Comparison of ENCODE assay signal across 8 mouse cellular contexts in the genomic region with DNA sequence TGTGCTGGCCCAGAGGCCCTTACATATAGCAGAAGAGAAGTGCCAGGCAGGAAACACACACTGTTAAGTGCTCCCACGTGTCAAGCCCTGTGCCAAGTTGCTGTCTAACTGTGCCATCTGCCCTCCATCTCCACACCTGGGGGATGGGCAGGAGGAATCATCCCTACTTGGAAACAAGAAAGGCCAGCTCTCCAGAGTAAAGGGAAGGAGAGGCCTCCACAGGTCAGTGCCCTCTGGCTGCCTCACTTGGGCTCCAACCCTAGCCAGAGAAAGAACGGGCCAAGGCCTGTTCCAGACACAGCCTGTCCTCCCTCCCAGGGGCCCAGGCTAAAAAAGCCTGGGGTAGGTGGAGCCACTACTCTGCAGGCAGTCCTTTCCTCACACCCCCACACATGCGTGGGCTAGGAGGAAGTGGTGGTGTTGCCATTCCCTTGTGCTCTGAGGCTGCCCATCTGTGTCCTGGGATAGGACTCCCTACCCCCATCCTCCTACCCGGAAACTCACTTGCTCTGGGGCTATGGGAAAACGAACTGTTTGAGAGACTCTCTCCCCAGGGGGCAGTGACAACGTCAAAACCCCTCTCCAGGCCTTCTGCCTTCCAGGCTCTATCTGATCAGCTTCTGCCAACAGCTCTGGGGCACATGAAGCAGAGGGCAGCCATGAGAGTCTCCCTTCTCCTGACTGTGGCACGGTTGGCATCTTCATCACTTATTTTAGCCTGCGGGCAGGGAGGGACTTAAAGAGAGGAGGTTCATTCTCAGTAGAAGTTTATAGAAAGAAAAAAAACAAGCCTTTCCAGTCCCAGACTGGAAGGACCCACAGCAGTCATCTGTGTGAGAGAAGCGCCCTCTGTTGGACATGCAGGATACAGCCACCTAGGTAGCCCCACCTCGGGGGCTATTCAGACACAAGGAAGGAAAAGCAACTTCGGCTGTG. TPM values are rescaled to one million over a fixed set of nuclear protein-coding genes. Genes with fewer than 3 reads are reported as not detected.
DNase-seq lines count a peak whose midpoint lies in the region; ATAC-seq and TF ChIP-seq lines count a peak whose summit lies in the region.

No protein-coding gene starts in this region.

- peak overlapping the region; percentile 76 for H3K27ac ChIP-seq in lung, embryonic 15.5 days
- H3K27ac ChIP-seq in thymus, adult 2 months (ENCODE audit: control insufficient read depth, insufficient read depth, low read length): peak overlapping the region; percentile 62

- H3K27me3 ChIP-seq in lung, embryonic 15.5 days: no peaks in the 10 kb centered on the region; the same call in 1 of the 2 replicates
- H3K27me3 ChIP-seq in thymus, adult 2 months (ENCODE audit: control insufficient read depth, insufficient read depth, low read length): no peaks in the 10 kb centered on the region

- no peaks in the 10 kb centered on the region for H3K36me3 ChIP-seq in lung, embryonic 15.5 days
- H3K36me3 ChIP-seq in thymus, adult 2 months (ENCODE audit: control insufficient read depth, insufficient read depth, low read length): no peaks in the 10 kb centered on the region

- no peak overlapping the region for H3K4me3 ChIP-seq in lung, embryonic 15.5 days
- H3K4me3 ChIP-seq in thymus, adult 2 months (ENCODE audit: control insufficient read depth, insufficient read depth, low read length): no peak overlapping the region

- 7% methylated on average over 11 of the region's 11 CpGs for WGBS in lung, embryonic 15.5 days
- WGBS in thymus, adult 2 months: 7% methylated on average over 11 of the region's 11 CpGs

- TF ChIP-seq CTCF in thymus, adult 2 months (IDR thresholded peaks at IDR 0.05; ENCODE audit: borderline replicate concordance, control insufficient read depth, extremely low read depth, insufficient read depth, low read length, poor library complexity): peak; percentile 62; the same call in 1 of the 2 replicates

- H3K4me1 ChIP-seq in lung, embryonic 15.5 days: peaks cover 16% of the 10 kb centered on the region
- H3K4me1 ChIP-seq in thymus, adult 2 months (replicated peaks; ENCODE audit: control insufficient read depth, insufficient read depth, low read length): peaks cover 15% of the 10 kb centered on the region

- no peaks in the 10 kb centered on the region for H3K9me3 ChIP-seq in lung, embryonic 15.5 days

- H3K4me2 ChIP-seq in lung, embryonic 15.5 days: no peak overlapping the region

- H3K9ac ChIP-seq in lung, embryonic 15.5 days: peak overlapping the region; percentile 15; the same call in 1 of the 2 replicates

- peak; percentile 67 for ATAC-seq in frontal cortex, adult (ENCODE audit: low TSS enrichment)
- ATAC-seq in hematopoietic stem cell, adult 5-6 weeks (replicated peaks in 1 of 2; ENCODE audit: insufficient read depth in 1 of 2, low FRiP score in 2 of 2, low TSS enrichment in 1 of 2, low read depth in 1 of 2, poor library complexity in 2 of 2, severe bottlenecking in 2 of 2): peak; percentile 76 to 86
- peak; percentile 79 for ATAC-seq in lung, embryonic 15.5 days (ENCODE audit: borderline replicate concordance, extremely low read depth, low FRiP score, low TSS enrichment)

- DNase-seq in MEL-GATA-1-ER (ENCODE audit: extremely low read depth, low read depth): peak; percentile 73
- peak; percentile 84 for DNase-seq in cerebellum, adult 9-10 months
- DNase-seq in layer of hippocampus, adult 9-10 months (ENCODE audit: low spot score): peak; percentile 78
- peak; percentile 79 for DNase-seq in ovary, adult 18-20 months (ENCODE audit: low spot score)
- peak; percentile 87 for DNase-seq in thymus, adult 2 months

- TF ChIP-seq POLR2A in thymus, adult 2 months (IDR thresholded peaks at IDR 0.05; ENCODE audit: control insufficient read depth, extremely low read depth, insufficient read depth, low read length, poor library complexity): 0 out of 2 replicates have a peak, but pooled peaks have one; percentile 17

RNA-seq across cellular contexts. Expression of a gene that starts 6.6 kb away (rescaled TPM):
- total RNA-seq in hematopoietic stem cell, adult 5-6 weeks (2017): 29.9 and 37.0 TPM in 2 replicates
- 24.9 and 27.5 TPM in 2 replicates for polyA plus RNA-seq in lung, embryonic 15.5 days (2015; fragmentation: Nextera tagmentation; extraction: Ambion mirVana)
- polyA plus RNA-seq in thymus, adult 2 months (2012; rRNA removed): 73.8 and 82.9 TPM in 2 replicates

RNA-seq across cellular contexts. Expression of a gene that starts 34.5 kb away (rescaled TPM):
- 0.10 TPM in 1 of 2 replicates, not detected in the other for total RNA-seq in hematopoietic stem cell, adult 5-6 weeks (2017)
- 6.3 and 6.9 TPM in 2 replicates for polyA plus RNA-seq in lung, embryonic 15.5 days (2015; fragmentation: Nextera tagmentation; extraction: Ambion mirVana)
- polyA plus RNA-seq in thymus, adult 2 months (2012; rRNA removed): 9.3 and 12.1 TPM in 2 replicates
